Mouse (Mus musculus) embryo, embryonic 10 days (tissue): Measurements from ENCODE around the gene Mgrn1.

ENCODE experiments used
- DNase-seq: peaks from one replicate; pipeline ENCODE4 v3.0.0-alpha.2; 2015; ENCODE audit warnings: low spot score

Mgrn1 gene

DNA sequence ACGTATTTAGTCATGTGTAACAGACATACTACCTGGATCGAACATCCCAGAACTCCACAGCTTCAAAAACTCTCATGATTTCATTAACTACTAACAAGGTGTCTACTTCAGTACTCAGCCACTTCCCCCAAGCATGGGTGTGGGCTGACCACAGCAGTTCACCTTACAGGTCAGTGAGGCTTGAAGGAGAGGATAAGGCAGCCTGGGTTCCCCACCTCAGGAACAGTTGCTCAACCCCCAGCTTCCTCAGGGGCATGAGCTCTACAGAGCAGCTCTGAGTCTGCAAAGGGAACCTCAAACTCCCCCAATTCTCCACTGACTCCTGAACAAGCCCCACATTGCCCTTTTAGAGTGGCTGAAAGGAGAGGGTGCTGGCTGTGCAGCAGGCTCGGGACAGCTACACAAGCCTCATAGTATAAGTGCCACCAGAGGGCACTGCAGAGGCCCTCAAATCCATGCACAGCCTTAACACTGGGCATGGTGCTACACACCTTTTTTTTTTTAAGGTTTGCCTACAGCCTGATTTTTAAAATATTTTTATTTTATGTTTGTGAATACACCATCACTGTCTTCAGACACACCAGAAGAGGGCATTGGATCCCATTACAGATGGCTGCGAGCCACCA, 93.8 kb downstream of the Mgrn1 start:
- DNase-seq, result peak; percentile 32

DNA sequence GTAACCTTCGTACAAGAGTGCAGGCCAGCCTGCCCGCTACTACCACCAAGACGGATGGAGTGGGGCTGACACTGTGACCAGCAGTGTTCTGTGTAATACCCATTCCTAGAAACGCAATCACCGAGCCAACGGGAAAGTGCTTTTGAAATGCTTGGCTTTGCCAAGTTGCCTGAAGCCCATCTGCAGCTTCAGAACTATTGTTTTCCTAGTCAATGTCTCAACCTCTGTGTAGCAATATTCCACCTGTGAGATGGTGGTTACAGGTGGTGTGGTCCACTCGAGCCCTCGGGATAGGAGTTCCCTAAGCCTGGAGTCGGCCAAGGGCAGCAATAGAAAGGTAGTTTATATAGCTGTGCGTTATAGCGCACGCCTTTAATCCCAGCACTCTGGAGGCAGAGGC, 98.7 kb downstream of the Mgrn1 start:
- DNase-seq, result no peak
